Mouse (Mus musculus) forebrain, postnatal 0 days (tissue): Measurements from ENCODE around the gene Grasp. TPM values are rescaled to one million over a fixed set of nuclear protein-coding genes. Genes with fewer than 3 reads are reported as not detected.
A peak's percentile ranks its signal among the peaks of the same experiment; 100 is the strongest.

Source experiments
- ATAC-seq: fragments of 200-750 bp; cut with Nextera tagmentation; 2 replicates; pipeline ENCODE4 v1.8.0; 2017; ENCODE audit warnings: mild to moderate bottlenecking, moderate library complexity
- DNase-seq: peaks from one replicate; pipeline ENCODE4 v3.0.0-alpha.2; 2015
- H3K27ac ChIP-seq: fragments of 300-500 bp; sonication (generic); 2 replicates; pipeline ENCODE4 v1.5.1; 2014; ENCODE audit warnings: low read depth, mild to moderate bottlenecking, antibody characterized with exemption, low read length, moderate library complexity, mixed read lengths
- H3K27me3 ChIP-seq: fragments of 300-500 bp; sonication (generic); 2 replicates; pipeline ENCODE4 v1.6.1; 2014; ENCODE audit warnings: mild to moderate bottlenecking, low read length, mixed read lengths; ENCODE audit not compliant: insufficient read depth
- H3K36me3 ChIP-seq: fragments of 300-500 bp; sonication (generic); 2 replicates; pipeline ENCODE4 v1.6.1; 2014; ENCODE audit warnings: mild to moderate bottlenecking, moderate library complexity; ENCODE audit not compliant: insufficient read depth
- H3K4me1 ChIP-seq: fragments of 300-500 bp; sonication (generic); 2 replicates; pipeline ENCODE4 v1.6.1; 2014; ENCODE audit warnings: antibody characterized with exemption; ENCODE audit not compliant: insufficient read depth
- H3K4me2 ChIP-seq: fragments of 300-500 bp; sonication (generic); 2 replicates; pipeline ENCODE4 v1.6.1; 2014; ENCODE audit warnings: low read depth, mild to moderate bottlenecking, moderate library complexity
- H3K4me3 ChIP-seq: fragments of 300-500 bp; sonication (generic); 2 replicates; pipeline ENCODE4 v1.5.1; 2014; ENCODE audit warnings: low read depth, low read length, mixed read lengths
- H3K9ac ChIP-seq: fragments of 300-500 bp; sonication (generic); 2 replicates; pipeline ENCODE4 v1.6.1; 2014; ENCODE audit warnings: mild to moderate bottlenecking
- H3K9me3 ChIP-seq: fragments of 300-500 bp; sonication (generic); 2 replicates; pipeline ENCODE4 v1.6.1; 2016; ENCODE audit warnings: low read length
- CTCF ChIP-seq: sonication (generic); IDR thresholded peaks from 2 replicates; pipeline ENCODE4 v1.5.1; 2016; ENCODE audit warnings: antibody characterized with exemption, control low read depth, low read depth
- WGBS: fragments of 180-500 bp; shearing (Covaris S2); extraction: QIAGEN DNeasy Blood & Tissue Kit; methylation state at CpG from one replicate; pipeline ENCODE4 v1.1.7; 2014; 5-methylcytosine and 5-hydroxymethylcytosine counted together
- polyA plus RNA-seq: library from polyadenylated mRNA; unstranded; fragments of >200 nt; fragmentation: Nextera tagmentation; extraction: Ambion mirVana; gene quantifications from 2 replicates; pipeline ENCODE4 v1.2.1, GENCODE M21; 2015
- total RNA-seq: library from RNA; depleted of rRNA; stranded (reverse); fragments of >200 nt; gene quantifications from 2 replicates; pipeline ENCODE4 v1.2.3, GENCODE M21; 2014

The Grasp gene
- total and polyA plus RNA-seq, 2 experiments from 2014 or later: 3.3 to 11.1 TPM

DNA sequence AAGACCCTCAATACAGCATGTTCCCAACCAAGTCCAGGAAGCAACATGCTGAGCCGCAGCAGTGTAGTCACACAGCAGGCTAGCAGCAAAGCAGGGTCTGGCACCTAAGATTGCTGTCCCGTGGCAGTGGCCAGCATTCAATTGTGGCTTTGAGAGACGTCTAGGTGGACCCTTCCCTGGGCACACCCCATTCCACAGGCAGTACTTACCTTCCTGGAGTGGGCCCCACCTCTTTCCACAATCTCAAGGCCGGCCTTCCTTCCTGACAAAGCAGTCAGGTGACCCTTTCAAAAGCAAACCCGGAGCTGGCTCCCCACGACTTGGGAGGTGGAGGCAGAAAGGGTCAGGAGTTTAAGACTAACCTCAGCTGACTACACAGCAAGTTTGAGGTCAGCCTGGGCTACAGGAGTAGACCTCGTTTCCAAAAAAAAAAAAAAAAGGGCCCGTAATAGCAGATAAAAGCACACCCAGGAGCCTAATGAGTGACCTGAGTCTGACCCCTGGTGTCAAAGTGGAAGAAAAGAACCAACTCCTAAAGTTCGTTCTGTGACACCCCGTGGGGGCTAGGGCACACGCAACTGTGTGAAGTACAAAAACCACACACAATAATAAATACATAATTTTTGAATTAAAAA, 9.8 kb downstream of the Grasp start:
- no peaks in the 10 kb centered on the region for H3K27me3 ChIP-seq
- no peaks in the 10 kb centered on the region for H3K9me3 ChIP-seq
- no peak overlapping the region for H3K4me3 ChIP-seq
- DNase-seq (no peak), ATAC-seq (no peak)
- TF ChIP-seq CTCF: no peak
- no peak overlapping the region for H3K9ac ChIP-seq
- no peak overlapping the region for H3K27ac ChIP-seq
- 22% methylated on average over 11 of the region's 11 CpGs for WGBS
- H3K36me3 ChIP-seq: peaks cover 13% of the 10 kb centered on the region
- H3K4me1 ChIP-seq: no peaks in the 10 kb centered on the region
- H3K4me2 ChIP-seq: no peak overlapping the region

DNA sequence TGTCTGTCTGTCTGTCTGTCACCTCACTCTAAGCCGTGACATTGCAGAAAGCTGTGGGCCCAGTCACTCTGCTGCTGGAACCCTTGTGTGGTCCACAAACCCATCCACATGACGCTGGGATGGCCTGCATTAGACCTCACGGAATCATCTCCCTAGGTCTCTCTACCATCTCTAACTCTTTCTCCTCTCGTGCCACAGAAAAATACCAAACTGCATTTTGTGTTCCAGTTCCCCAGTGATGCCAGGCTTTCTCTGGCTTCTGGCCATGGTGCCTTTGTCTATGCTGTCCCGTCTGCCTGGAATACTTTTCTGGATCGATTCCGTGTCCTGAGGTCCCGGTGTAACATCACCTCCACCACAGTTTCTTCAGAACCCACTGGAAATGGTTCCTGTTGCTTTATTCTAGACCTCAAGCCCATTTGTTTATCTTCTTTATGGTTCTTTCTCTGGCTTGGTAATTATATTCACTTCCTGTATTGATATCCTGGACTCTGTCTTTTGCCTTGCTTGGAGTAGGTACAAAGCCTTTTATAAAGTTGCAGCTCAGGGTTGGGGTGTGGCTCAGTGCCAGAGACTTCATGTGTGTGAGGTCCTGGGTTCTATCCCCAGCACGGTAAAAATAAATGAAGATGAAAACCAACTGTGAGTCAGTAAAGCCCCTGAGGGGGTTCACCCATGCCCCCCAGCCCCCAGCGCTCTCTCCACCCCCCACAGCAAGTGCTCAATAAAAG, 10.8 kb downstream of the Grasp start:
- ATAC-seq (no peak), DNase-seq (no peak)
- WGBS: 39% methylated on average over 10 of the region's 10 CpGs
- no peak for TF ChIP-seq CTCF
- no peaks in the 10 kb centered on the region for H3K4me1 ChIP-seq
- H3K9me3 ChIP-seq: no peaks in the 10 kb centered on the region
- H3K27ac ChIP-seq: no peak overlapping the region
- no peaks in the 10 kb centered on the region; the same call in 1 of the 2 replicates for H3K27me3 ChIP-seq
- H3K9ac ChIP-seq: no peak overlapping the region
- no peak overlapping the region for H3K4me3 ChIP-seq
- H3K36me3 ChIP-seq: peaks cover 9% of the 10 kb centered on the region
- H3K4me2 ChIP-seq: no peak overlapping the region

DNA sequence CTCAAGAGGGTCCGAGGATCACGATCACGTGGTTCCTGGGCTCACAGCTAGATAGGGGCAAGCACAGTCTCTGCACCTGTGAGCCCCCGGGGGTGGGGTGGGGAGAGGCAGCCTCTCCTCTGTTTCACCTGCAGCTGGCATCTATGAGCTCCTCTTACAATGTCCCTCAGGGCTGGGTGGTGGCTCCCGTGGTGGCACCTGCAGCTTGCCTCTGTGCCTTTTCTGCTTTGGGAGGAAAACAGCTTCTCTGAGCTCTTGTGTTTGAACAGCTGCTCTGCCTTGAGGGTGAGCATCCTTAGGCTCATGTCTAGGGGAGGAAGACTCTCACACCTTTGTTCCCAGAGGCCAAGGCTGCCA, 11.3 kb downstream of the Grasp start:
- DNase-seq (no peak), ATAC-seq (no peak)
- Histone ChIP-seq H3K4me1 (no peaks in the 10 kb centered on the region), H3K36me3 (peaks cover 9% of the 10 kb centered on the region), H3K27me3 (no peaks in the 10 kb centered on the region; the same call in 1 of the 2 replicates), H3K4me2 (no peak overlapping the region), H3K9me3 (no peaks in the 10 kb centered on the region), H3K9ac (no peak overlapping the region), H3K27ac (no peak overlapping the region), H3K4me3 (no peak overlapping the region)
- no peak for TF ChIP-seq CTCF
- WGBS: 46% methylated on average over 5 of the region's 5 CpGs

DNA sequence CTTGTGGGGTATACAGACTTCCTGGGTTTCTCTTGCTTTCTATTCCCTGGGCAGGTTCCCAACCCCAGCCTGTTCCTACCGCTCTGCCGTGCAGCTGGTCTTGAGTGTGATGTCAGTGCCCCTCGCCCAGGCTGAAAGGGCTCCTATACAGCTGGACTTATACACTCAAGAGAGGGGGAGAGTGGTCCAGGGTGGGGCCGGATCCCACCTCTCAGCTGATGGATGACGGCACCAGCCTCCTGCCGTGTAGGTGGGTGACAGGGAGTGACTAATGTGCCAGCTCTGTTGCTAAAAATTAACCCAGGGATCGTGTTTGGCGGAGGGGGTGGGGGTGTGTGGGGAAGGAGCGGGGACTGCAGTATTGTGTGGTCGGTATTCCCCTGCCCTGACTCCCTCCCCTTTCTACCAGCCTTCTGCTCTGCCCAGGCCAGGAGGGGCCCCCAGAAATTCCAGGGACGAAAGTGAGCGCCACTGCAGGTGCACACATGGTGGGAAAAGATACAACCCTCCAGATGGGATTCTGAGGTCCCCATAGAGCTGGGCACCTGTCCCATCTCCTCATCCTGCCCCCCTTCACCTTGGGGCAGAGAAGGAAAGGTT, 11.8 kb downstream of the Grasp start:
- no peaks in the 10 kb centered on the region; the same call in 1 of the 2 replicates for H3K27me3 ChIP-seq
- H3K4me3 ChIP-seq: no peak overlapping the region
- H3K9me3 ChIP-seq: no peaks in the 10 kb centered on the region
- DNase-seq: no peak
- H3K4me1 ChIP-seq: no peaks in the 10 kb centered on the region
- peaks cover 5% of the 10 kb centered on the region for H3K36me3 ChIP-seq
- 38% methylated on average over 12 of the region's 12 CpGs for WGBS
- no peak for TF ChIP-seq CTCF
- no peak overlapping the region for H3K4me2 ChIP-seq
- no peak for ATAC-seq
- no peak overlapping the region for H3K9ac ChIP-seq
- no peak overlapping the region for H3K27ac ChIP-seq

- DNase-seq (no peak), ATAC-seq (no peak)
- TF ChIP-seq CTCF: peak; percentile 72
- Histone ChIP-seq H3K9ac (no peak overlapping the region), H3K36me3 (no peaks in the 10 kb centered on the region; the same call in 1 of the 2 replicates), H3K9me3 (no peaks in the 10 kb centered on the region), H3K27ac (no peak overlapping the region), H3K4me1 (no peaks in the 10 kb centered on the region), H3K27me3 (no peaks in the 10 kb centered on the region; the same call in 1 of the 2 replicates), H3K4me2 (no peak overlapping the region), H3K4me3 (no peak overlapping the region)
- WGBS: 5% methylated on average over 3 of the region's 3 CpGs
Observed at GRCm38 (mm10) chr15:101236878-101237277, 12.9 kb downstream of the Grasp start.

DNA sequence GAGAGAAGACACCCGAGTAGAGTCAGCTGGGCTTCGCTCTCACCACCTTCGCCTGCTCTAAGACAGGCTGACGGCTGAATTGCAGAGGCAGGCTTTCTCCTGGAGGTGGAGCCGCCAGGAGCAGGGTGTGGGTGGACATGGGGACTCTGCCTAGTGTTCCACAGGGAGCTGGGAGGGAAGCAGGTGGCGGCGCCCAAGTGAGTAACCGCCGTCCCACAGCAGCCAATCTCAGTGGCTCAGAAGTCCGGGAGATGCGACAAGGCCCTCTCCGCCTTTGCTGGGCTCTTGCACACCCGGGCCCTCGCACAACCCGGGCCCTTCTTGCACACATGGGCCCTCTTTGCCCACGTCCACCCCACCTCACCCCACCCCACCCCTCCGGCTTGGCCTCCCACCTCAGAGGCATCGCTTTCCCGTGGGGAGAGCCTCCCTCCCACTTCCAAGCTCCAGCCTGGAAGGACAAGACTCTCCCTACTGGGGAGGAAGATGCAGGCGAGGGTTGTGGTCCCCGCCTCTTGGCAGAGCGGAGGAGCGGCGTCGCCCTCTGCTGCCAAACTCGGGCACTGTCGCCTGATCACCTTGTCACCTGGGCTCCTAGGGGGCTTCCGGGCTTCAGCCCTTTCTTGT, 15.0 kb downstream of the Grasp start:
- Histone ChIP-seq H3K9ac (no peak overlapping the region), H3K36me3 (no peaks in the 10 kb centered on the region), H3K4me1 (no peaks in the 10 kb centered on the region), H3K9me3 (no peaks in the 10 kb centered on the region), H3K27me3 (no peaks in the 10 kb centered on the region; the same call in 1 of the 2 replicates), H3K27ac (no peak overlapping the region), H3K4me2 (peak overlapping the region; percentile 42), H3K4me3 (peak overlapping the region; percentile 9; the same call in 1 of the 2 replicates)
- ATAC-seq (peak; percentile 50; the same call in 1 of the 2 replicates), DNase-seq (peak; percentile 61)
- TF ChIP-seq CTCF: peak; percentile 63
- 3% methylated on average over 28 of the region's 28 CpGs for WGBS

DNA sequence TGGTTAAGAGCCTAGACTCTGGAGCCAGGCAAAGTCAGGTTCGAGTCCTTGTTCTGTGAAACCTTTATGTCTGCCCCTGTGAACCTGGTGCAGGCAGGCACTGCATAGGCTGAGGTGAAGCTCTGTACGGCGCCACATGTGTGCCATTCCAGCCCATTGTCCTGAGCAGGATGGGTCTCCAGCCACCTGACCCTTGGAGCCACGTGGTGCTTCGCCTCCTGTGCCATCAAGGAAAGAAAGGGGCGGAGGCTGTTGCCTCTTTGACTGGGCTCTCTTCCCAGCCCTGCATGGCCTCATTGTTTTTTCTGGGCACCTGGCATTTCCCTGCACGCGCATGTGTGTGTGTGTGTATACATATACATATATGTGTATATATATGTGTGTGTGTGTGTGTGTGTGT, 15.8 kb downstream of the Grasp start:
- DNase-seq (no peak), ATAC-seq (no peak)
- WGBS: 63% methylated on average over 8 of the region's 8 CpGs
- no peak overlapping the region for H3K9ac ChIP-seq
- H3K4me1 ChIP-seq: no peaks in the 10 kb centered on the region
- H3K27ac ChIP-seq: no peak overlapping the region
- H3K4me2 ChIP-seq: no peak overlapping the region
- H3K4me3 ChIP-seq: no peak overlapping the region
- no peaks in the 10 kb centered on the region; the same call in 1 of the 2 replicates for H3K27me3 ChIP-seq
- H3K36me3 ChIP-seq: no peaks in the 10 kb centered on the region
- TF ChIP-seq CTCF: no peak
- H3K9me3 ChIP-seq: no peaks in the 10 kb centered on the region
